Mouse (Mus musculus): ENCODE measurements around the gene Cyb5d2.

GRCm38 (mm10) chr11:72818067-72818466 is 22.1 kb upstream of the Cyb5d2 start:
- TF ChIP-seq CTCF (IDR thresholded peaks at IDR 0.05; ENCODE audit: low read depth, low read length) (no peak), POLR2A (IDR thresholded peaks at IDR 0.05; ENCODE audit: borderline replicate concordance, low read depth, low read length) (no peak)

Measured in bone marrow macrophage, adult 2 months (primary cell).